Mouse (Mus musculus) retina, postnatal 7 days (tissue): ENCODE data around the gene 4930512M02Rik.

Experiments used
- DNase-seq: peaks from one replicate; pipeline ENCODE4 v3.0.0-alpha.2; 2012; ENCODE audit warnings: low read depth, low spot score

4930512M02Rik gene

GRCm38 (mm10) chr11:11564266-11565044 is 63.2 kb downstream of the 4930512M02Rik start:
- no peak for DNase-seq

- no peak for DNase-seq
Measured at GRCm38 (mm10) chr11:11561118-11561517, 66.5 kb downstream of the 4930512M02Rik start.

- DNase-seq = no peak
Measured at GRCm38 (mm10) chr11:11559099-11559686, 68.4 kb downstream of the 4930512M02Rik start.

DNA sequence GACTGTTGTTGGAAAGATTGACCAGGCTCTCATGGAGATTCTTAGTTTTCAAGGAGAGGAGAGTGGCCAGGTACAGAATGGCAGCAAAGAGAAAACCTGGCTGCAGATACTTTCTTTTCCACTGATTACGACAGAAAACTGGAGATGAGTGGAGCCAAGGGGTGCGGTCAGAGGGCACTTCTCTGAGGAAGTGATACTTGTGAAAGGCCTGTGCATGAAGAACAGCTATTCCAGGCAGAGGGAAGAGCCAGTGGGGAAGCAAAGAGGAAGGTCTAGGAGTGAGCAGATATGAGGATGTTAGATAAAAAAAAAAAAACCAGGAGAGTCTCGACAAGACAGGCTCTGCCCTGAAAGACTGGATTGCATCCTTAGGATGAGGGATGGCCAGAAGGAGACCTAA is 69.0 kb downstream of the 4930512M02Rik start:
- no peak for DNase-seq

- DNase-seq = no peak
Measured at GRCm38 (mm10) chr11:11557173-11557967, 70.3 kb downstream of the 4930512M02Rik start.

- no peak for DNase-seq
Measured at GRCm38 (mm10) chr11:11556186-11556585, 71.4 kb downstream of the 4930512M02Rik start.

GRCm38 (mm10) chr11:11555563-11555962 is 72.1 kb downstream of the 4930512M02Rik start:
- no peak for DNase-seq

DNA sequence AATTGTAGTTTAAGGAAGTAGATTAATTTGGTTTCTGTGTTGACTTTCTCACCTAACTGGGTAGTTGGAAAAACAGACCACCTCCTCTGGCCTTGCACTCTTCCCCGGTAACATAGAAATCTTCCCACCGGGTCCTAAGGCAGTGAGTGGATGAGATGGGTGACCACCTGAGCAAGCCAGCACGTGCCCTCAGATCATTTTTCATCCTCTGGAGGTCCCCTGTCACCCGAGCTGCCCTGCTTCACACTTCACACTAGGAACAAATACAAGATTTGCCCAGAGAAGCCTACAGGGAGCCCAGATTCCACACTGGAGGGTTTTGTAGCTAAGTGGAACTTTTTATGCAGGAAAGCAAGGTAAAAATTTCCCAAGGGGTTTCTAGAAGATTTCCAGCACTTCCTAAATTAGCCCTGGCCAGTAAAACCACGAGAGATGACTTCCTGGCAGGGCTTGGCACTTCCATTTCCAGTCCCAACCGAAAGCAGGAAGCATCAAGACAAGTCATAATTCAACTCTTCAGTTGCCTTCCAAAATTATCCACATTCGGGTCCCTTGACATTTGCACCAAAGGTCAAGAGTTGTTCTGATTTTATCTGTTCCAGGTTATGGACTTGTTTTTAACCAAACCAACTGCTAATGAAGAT is 79.9 kb downstream of the 4930512M02Rik start:
- DNase-seq = no peak

DNA sequence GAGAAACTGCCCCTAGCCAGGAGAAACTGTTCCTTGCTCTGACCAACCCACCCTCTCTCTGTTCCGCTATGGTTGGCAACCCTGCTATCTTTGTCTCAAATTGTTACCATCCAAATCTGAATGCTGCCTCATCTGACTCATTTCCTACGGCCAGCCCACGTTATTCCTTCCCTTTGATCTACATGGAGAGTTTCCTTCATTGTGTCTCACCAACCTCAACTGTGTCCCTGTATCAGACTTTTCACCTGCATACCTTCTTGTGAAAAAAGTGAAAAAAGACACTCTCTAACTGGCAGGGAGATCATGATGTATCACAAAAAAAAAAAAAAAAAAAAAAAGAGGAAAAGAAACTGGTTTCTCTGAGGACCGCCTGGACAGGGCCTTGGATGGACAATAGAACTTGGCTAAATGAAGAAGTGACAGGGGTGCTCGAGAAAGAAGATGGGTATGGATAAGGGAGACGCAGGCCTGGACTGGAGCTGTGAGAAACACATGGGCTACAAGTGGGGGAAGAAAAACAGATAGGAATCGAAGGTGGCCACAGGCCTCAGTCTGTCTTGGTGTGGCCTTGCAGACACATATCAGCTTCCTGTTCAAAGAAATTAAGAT is 80.6 kb downstream of the 4930512M02Rik start:
- no peak for DNase-seq

GRCm38 (mm10) chr11:11545948-11546347 is 81.7 kb downstream of the 4930512M02Rik start:
- no peak for DNase-seq
